Mouse (Mus musculus): ENCODE results near the gene Whrn. TPM values are rescaled to one million over a fixed set of nuclear protein-coding genes. Genes with fewer than 3 reads are reported as not detected.

Gene Whrn
- polyA plus RNA-seq (2015; fragmentation: Illumina TruSeq; extraction: RNeasy Lipid Tissue Mini Kit (QIAGEN cat#74804); ENCODE audit: insufficient read depth, low replicate concordance), result 10.4 TPM

DNA sequence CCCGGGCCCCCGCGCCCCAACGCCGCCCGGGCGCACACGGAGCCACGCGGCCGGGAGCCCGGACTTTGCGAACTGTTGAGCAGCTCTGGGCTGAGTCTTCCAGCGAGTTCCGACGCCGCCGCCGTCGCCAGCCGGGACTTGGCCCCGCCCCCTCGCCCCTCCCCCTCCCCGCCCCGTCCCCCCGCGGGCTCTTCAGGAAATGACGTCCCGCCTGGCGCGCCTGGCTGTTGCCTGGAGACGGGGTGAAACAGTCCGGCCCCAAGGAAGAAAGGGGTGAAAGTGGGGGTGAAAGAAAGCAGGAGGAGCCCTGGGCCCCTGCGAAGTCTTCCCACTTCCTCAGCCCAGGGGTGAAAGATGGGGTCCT is at the start of gene Whrn:
Gene Whrn (minus strand): TSS at position 77 of the 364 bp plus-strand sequence.

DNA sequence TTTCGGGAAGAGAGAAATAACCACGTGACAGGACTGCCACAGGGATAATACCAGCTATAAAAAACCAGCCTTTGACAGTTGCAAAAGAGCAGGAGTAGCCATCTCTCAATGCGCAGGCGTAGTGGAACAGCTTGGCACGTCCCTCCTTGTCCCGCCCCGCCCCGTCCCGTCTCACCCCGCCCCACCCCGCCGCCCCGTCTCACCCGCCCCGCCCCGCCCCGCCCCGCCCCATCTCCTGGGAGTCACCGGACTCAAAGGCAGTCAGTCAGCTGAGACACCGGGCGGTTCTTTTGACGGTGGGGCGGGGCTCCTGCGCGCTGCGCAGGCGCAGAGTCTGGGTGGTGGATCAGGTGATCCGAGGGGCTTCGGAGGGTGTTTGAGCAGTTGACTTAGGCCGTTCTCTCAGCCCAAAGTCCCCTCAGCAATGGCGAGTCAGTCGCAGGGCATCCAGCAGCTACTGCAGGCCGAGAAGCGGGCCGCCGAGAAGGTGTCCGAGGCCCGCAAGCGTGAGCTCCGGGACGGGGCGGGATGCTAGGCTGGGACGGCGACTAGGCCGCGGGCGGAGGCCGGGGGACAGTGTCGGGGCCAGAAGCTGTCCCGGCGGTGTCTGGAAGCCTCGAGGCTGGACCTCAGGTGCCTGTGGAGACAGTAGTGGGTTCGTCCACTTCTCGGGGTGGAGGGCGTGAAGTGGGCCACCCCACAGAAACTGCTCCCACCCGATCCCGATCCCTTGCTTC is 48.9 kb upstream of the Whrn start, which contains the start of gene Atp6v1g1:
Gene Atp6v1g1 (plus strand): TSS at position 279 of the 737 bp plus-strand sequence.

DNA sequence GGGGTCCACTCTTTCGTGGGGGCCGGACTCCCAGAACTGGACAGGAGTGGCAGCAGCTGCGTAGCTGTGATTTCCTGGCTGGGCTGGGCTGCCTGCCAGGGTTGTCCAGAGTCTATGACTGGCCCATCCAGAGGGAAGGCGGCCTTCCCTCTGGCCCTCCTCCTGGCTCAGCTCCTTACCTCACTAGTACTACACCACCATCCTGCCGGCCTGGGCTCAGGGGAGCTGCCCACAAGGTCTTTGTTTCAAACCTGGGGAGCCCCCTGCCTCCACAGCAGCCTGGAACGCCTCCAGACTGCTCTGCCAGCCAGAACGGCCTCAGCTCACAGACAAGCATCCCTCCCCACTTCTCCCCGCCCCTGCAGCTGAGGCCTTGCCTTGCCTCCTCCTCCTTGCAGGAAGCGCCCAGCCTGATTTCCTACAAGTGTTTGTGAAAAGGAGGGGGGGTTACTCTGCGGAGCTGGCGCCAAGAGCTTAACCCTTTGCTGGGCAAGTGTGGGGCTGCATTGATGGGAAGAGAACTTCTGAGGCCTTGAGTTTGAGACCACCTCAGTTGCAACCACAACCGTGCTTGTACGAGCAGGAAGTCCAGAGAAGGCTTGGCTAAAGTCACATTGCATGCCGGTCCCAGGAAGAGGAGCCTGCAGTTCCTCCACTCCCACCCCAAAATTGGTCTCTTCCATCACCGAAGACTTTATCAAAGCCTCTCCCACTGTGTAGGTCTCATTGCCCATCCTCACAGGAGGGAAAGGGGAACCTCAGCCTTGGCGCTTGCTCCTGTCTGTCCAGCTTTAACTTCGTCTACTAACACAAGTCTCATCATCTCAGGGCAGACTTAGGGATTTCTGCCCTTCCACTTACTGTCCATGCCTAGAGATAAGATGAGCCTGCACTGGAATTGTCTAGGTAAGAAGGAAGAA is 92.5 kb downstream of the Whrn start, which contains the start of gene Akna:
Gene Akna (minus strand): TSS at position 315 of the 920 bp plus-strand sequence.

Other genes with a start within 250 kb of the Whrn start
- gene Orm1, start 151.4 kb downstream of the Whrn start, polyA plus RNA-seq (2015; fragmentation: Illumina TruSeq; extraction: RNeasy Lipid Tissue Mini Kit (QIAGEN cat#74804); ENCODE audit: insufficient read depth, low replicate concordance), result 0.47 TPM
- gene Orm3, start 139.8 kb downstream of the Whrn start, polyA plus RNA-seq (2015; fragmentation: Illumina TruSeq; extraction: RNeasy Lipid Tissue Mini Kit (QIAGEN cat#74804); ENCODE audit: insufficient read depth, low replicate concordance), result not detected
- 0.47 TPM for gene Orm2, start 133.5 kb downstream of the Whrn start, polyA plus RNA-seq (2015; fragmentation: Illumina TruSeq; extraction: RNeasy Lipid Tissue Mini Kit (QIAGEN cat#74804); ENCODE audit: insufficient read depth, low replicate concordance)
- gene Akna, start 92.6 kb downstream of the Whrn start, polyA plus RNA-seq (2015; fragmentation: Illumina TruSeq; extraction: RNeasy Lipid Tissue Mini Kit (QIAGEN cat#74804); ENCODE audit: insufficient read depth, low replicate concordance), result 58.4 TPM
- gene Atp6v1g1, start 48.8 kb upstream of the Whrn start, polyA plus RNA-seq (2015; fragmentation: Illumina TruSeq; extraction: RNeasy Lipid Tissue Mini Kit (QIAGEN cat#74804); ENCODE audit: insufficient read depth, low replicate concordance), result 135 TPM
- gene Tmem268, start 62.8 kb upstream of the Whrn start, polyA plus RNA-seq (2015; fragmentation: Illumina TruSeq; extraction: RNeasy Lipid Tissue Mini Kit (QIAGEN cat#74804); ENCODE audit: insufficient read depth, low replicate concordance), result 18.6 TPM
- gene Gm11213, start 109.3 kb upstream of the Whrn start, polyA plus RNA-seq (2015; fragmentation: Illumina TruSeq; extraction: RNeasy Lipid Tissue Mini Kit (QIAGEN cat#74804); ENCODE audit: insufficient read depth, low replicate concordance), result not detected
- gene Tex48, start 126.4 kb upstream of the Whrn start, polyA plus RNA-seq (2015; fragmentation: Illumina TruSeq; extraction: RNeasy Lipid Tissue Mini Kit (QIAGEN cat#74804); ENCODE audit: insufficient read depth, low replicate concordance), result not detected
- not detected for gene Gm11214, start 167.4 kb upstream of the Whrn start, polyA plus RNA-seq (2015; fragmentation: Illumina TruSeq; extraction: RNeasy Lipid Tissue Mini Kit (QIAGEN cat#74804); ENCODE audit: insufficient read depth, low replicate concordance)
- 0.91 TPM for gene Tnfsf15, start 249.1 kb upstream of the Whrn start, polyA plus RNA-seq (2015; fragmentation: Illumina TruSeq; extraction: RNeasy Lipid Tissue Mini Kit (QIAGEN cat#74804); ENCODE audit: insufficient read depth, low replicate concordance)

Data from spleen, adult 10 weeks (tissue).